Mouse (Mus musculus) erythroblast, adult 5-6 weeks (primary cell): Measurements from ENCODE around the gene Hoxa3. TPM values are rescaled to one million over a fixed set of nuclear protein-coding genes. Genes with fewer than 3 reads are reported as not detected.

Experiments
- ATAC-seq: replicated peaks from 2 replicates; pipeline ENCODE4 v1.8.0; 2016; ENCODE audit warnings: moderate number of reproducible peaks, mild to moderate bottlenecking, moderate TSS enrichment, inconsistent platforms; ENCODE audit not compliant: poor library complexity, low FRiP score, severe bottlenecking
- total RNA-seq, 2 experiments: library from RNA; stranded (forward) in 1 of 2; stranded (reverse) in 1 of 2; fragments of 150-400 nt in 1 of 2; fragments of 200-764, 138-1000 nt in 1 of 2; gene quantifications; 2 replicates each; pipeline versions ENCODE4 v1.2.3 to v1.2.4; 2015 to 2017; ENCODE audit warnings: low replicate concordance in 2 of 2

Hoxa3 gene
- total RNA-seq, 2 experiments from 2014 or later, result not detected

DNA sequence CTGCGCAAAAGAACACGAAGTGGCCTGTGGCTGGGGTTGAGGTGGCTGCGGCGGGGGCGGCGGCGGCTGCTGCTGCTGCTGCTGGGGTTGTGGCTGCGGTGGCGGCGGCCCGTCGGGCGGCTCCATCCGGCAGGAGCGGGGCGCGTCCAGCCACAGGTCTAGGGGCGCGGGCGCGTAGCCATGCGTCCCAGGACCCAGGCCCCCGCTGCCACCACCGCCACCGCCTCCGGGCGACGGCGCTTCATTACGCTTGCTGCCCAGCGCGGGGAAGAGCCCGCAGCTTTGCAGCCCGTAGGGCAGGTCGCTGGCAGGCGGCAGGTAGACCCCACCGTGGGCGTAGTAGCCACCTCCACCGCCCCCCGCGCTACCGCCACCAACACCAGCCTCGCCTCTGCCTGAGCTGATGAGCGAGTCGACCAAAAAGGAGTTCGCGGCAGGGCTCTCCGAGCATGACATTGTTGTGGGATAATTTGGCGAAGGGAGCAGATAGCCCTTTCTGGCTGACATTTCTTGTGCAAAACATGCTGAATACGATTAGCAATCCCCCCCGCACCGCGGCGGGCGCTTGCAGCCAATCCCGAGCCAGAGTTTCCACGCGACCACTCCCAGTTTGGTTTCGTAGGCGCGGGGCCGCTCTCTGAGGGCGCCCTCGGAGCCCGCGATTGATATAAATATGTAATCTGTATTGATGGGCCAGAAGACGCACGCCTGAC, 21.4 kb upstream of the Hoxa3 start:
- no peak for ATAC-seq

DNA sequence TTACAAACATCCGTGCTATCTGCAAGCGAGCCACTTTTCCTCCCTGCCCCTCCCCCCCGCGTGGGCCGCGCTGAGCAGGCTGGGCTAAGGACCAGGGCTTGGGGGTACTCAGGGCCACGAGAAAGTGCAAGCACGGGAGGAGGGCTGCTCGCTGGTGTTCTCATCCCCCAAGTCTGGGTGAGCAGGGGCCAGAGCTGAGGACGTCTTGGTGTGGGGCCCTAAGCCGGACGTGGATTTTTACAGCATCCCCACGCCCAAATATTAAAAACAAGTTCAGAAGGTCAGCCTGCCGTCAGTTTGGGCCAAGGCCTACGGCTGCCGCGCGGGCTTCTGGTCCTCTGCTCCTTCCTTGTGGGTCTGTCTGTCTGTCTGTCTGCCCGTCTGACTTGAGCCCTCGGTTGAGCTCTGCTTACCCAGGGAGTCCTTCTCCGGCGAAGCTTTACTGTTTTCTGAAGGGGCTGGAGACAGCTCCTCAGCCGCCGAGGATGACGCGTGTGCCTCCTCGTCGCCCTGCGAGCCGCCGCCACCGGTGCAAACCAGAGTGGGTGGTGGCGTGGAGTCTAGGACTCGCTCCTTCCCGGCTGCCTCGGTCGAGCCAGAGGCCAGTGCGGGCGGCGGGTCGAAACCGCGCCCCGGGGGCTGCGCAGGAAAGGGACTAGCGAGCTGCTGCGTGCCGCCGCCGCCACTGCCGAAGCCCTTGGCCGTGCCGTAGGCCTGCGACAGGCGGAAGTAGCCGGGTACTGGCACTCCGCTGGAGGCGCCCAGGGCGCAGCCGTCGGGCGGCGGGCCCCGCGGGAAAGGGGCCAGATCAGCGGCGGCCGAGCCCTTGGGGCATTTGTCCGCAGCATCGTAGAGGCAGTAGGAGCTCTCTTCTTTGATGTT, 20.7 kb upstream of the Hoxa3 start:
- no peak for ATAC-seq

DNA sequence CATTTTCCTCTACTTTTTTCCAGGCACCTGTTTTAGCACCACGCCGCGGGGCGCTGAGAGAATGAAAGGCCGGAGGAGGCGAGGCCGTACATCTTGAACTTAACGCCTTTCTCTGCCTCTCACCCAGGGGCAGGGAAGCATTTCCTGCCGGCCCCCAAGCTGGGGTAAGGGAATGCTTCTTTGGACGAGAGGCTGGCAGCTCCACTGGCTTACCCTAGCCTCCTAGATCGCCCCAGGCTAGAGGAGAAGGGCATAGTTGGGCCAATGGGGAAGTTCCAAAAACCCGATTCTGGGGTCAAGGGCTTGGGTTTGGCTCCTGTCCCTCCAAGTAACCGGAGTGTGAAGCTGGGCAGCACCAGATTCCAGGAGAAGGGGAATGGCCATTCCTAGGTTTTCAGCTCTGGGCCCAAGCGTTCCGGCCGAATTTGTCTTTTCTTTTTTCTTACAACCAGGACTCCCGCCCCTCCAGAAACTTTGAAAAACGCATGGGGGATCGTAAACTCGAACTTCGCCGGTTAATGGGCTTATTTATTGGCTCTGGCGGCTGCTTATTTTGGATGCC, 19.9 kb upstream of the Hoxa3 start:
- no peak for ATAC-seq

GRCm38 (mm10) chr6:52232568-52232965, 19.4 kb upstream of the Hoxa3 start:
- no peak for ATAC-seq

- no peak for ATAC-seq
These were observed 18.9 kb upstream of the Hoxa3 start for GRCm38 (mm10) chr6:52231885-52232567.

DNA sequence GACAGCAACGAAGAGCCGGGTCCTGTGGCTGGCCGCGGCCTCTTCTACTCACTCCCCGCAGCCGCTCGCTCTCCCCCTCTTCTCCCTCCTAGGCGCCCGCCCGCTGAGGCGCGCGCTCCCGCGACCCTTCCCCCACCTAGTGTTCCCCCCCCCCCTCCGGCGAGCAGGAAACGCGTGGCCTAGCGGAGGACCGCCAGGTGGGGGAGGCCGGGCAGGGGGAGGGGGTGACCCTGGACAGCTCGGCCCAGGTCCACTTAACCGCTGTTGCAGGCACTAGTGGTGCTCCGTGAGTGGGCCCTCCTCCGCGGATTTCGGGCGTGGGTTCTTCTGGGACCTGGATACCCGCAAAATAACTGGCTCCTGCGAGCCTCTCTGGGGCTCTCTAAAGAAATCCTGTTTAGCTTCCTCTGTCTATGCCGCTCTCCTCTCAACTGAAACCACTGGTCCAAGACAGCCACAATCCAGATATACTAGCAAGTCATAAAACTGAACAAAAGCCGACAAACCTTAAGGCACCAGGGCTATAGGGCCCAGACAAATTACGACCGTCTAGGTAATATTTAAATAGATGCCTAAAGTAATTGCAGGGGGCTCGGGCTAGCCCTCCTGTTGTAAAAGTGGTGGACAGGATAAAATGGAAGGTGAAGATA, 17.5 kb upstream of the Hoxa3 start, which contains the start of gene Hoxa9:
Gene Hoxa9 (minus strand): TSS at position 574 of the 650 bp plus-strand sequence.
- ATAC-seq, result no peak

DNA sequence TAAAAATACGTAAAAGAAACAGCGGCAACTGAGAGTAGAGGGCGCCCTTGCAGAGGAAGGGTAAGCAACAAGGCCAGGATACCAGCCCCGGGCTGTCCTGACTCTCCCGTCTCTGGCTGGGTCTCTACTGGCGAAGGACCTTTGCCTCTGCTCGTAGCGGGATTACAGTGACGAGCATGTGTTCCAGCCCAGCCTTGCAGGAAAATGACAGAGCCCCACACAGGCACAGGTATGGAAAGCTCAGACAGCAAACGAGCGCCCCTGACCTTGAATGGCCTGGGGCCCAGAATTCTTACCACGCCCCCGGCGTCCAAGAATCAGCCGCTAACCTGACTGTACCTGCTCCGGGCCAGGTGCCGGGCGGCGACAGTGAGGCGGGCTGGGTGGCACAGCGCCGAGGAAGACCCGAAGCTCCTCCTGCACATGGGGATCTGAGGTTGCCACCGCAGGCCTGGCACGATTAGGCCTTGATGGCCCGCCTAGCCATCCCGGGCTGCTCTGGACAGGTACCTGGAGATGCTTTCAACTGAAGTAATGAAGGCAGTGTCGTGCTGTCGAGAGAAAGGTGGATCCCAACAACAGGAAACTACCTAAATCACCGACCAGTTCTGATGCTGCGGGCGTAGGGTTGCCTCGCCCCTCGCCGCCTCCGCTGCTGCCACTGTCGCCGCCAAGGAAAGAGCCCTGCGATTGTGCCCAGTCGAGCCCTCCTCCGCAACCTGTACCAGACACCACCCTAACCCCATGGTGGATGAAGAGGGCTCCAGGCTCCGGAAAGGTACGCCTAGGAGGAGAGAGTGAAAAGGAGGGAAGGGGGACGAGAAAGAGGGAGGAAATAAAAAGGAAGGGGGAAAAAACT, 16.7 kb upstream of the Hoxa3 start:
- no peak for ATAC-seq

GRCm38 (mm10) chr6:52228475-52229465, 15.6 kb upstream of the Hoxa3 start:
- ATAC-seq, result no peak

GRCm38 (mm10) chr6:52227470-52228222, 14.5 kb upstream of the Hoxa3 start:
- ATAC-seq, result no peak

DNA sequence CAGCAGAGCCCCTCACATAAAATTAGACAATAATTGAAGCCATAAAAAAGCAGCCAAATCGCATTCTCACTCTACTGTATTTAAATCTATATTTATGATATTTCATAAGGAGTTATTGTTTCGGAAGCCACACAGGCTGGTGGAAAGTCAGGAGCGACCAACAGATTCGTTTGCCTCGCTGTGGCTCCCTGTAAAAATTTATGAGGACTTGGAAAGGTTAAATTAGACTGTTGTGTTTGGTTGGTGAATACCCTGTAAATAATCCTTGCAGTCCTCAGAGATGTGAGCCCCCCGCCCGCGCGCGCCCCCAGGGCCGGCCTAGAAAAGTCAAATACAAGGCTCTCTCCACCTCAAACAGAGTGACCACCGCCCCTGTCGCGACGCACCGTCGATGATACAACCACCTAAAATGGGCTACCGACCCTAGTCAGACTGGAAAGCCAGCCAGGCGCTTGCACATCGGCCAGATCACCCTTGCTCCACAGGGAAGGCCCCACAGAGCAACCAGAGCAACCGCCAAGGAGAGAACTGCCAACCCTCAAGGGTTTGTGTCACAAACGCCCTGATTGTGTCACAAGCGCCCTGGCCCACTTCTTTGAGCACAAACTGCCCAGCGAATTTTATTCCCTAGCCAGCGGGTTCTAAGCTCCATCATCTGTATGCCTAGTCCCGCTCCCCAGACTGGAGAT, 13.6 kb upstream of the Hoxa3 start:
- no peak for ATAC-seq

DNA sequence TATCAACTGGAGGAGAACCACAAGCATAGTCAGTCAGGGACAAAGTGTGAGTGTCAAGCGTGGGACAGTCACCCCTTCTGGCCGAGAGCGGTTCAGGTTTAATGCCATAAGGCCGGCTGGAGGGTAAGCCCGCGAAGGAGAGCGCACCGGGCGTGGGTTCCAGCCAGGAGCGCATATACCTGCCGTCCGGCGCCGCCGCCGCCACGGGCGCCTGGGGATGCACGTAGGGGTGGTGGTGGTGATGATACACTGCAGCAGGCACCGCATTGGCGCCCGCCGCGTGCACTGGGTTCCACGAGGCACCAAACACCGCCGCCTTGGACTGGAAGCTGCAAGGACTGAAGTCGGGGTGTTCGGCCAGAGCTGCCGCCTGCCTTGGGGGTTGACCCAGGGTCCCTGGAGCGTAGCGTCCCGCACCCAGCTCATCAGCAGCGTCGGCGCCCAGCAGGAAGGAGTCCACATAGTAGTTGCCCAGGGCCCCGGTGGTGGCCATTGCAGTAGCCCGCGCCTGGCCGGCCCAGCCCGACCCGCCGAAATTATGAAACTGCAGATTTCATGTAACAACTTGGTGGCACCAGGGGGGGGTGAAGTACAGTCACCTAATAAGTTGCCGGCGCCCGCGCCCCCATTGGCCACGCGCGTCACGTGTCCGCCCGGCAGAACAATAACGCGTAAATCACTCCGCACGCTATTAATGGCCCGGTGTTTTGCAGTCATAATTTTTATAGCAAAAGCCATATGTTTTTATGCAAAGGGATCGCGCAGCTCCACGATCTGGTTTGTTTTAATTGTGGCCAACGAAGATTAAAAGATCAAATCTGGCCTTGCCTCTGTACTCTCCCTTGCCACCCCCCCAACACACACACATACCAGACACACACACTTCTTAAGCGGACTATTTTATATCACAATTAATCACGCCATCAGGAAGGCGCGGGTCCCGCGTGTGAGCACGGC, 12.8 kb upstream of the Hoxa3 start:
- no peak for ATAC-seq

- no peak for ATAC-seq
These were observed 11.9 kb upstream of the Hoxa3 start for GRCm38 (mm10) chr6:52224895-52225611.

DNA sequence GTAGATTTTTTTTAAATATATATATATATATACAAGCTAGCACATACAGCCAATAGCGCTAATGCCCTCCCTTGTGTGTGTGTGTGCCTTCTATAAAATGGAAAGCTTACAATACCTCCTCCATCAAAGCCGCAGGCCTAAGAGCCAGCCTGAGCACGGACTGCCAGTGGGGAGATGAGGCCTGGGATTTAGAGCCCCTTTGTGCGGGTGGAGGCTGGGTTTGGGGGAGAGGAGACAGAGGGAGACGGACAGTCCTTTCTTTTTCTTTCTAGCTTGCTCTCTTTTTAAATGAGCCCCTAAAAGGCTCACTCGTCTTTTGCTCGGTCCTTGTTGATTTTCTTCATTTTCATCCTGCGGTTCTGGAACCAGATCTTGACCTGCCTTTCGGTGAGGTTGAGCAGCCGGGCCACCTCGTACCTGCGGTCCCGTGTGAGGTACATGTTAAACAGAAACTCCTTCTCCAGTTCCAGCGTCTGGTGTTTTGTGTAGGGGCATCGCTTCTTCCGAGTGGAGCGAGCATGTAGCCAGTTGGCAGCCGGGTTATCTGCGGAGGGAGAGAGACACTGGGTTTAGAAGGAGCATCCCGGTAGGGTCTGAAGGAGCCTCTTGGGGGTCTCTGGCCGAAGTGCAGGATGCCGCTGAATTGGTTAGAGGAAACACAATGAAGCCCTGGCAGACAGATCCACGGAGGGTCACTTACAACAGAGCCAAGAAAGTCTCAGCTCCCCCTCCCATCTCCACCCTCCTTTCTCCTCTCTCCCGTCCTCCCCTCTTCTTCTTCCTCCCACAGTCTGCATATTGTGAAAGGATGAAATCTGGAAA, 11.0 kb upstream of the Hoxa3 start:
- no peak for ATAC-seq

DNA sequence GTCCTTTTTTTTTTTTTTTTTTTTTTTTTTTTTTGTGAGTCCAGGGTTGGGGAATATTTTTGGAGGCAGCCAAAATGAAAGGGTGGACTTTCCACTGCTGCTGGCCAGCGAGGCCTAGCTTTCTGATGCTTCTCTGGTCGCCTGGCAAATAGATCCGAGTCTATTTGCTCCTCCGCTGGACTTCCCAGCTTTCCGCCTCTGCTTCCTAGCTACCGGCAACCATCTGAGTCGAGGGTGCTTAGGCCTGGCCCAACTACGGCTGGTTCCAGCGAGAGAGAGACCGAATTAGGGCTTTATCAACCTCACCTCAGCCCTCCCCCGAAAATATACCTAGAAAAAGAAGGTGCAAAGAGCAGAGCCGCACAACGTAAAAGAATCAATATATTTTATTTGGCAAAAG, 9.6 kb upstream of the Hoxa3 start:
- ATAC-seq, result no peak
